Mouse (Mus musculus): ENCODE data around the gene Sp4.

- TF ChIP-seq POLR2A (IDR thresholded peaks at IDR 0.05; ENCODE audit: low read depth, low read length), result no peak
- TF ChIP-seq CTCF (conservative IDR thresholded peaks at IDR 0.05 in 1 of 2, IDR thresholded peaks at IDR 0.05 in 1 of 2; ENCODE audit: low read depth in 2 of 2, low read length in 2 of 2), result no peak
- no peak for TF ChIP-seq E2F4 (IDR thresholded peaks at IDR 0.05; ENCODE audit: insufficient replicate concordance, low read depth, low read length)
- no peak for TF ChIP-seq KAT2A (IDR thresholded peaks at IDR 0.05; ENCODE audit: insufficient replicate concordance, low read length)
- TF ChIP-seq ELF1 (IDR thresholded peaks at IDR 0.05; ENCODE audit: low read depth, low read length), result no peak
- no peak for TF ChIP-seq JUN (IDR thresholded peaks at IDR 0.05; ENCODE audit: insufficient read depth, low read depth, low read length)
- TF ChIP-seq EP300 (IDR thresholded peaks at IDR 0.05; ENCODE audit: low read length), result no peak
- no peak for TF ChIP-seq MXI1 (IDR thresholded peaks at IDR 0.05; ENCODE audit: low read depth, low read length)
These were observed 45.9 kb downstream of the Sp4 start for GRCm38 (mm10) chr12:118255292-118255782.
